Mouse (Mus musculus) forelimb bud, embryonic 11.5 days (tissue): Measurements from ENCODE around the gene Ckm.

Experiments used
- DNase-seq: peaks from one replicate; pipeline ENCODE4 v3.0.0-alpha.2; 2012; ENCODE audit warnings: low read depth, low spot score

Gene Ckm

DNA sequence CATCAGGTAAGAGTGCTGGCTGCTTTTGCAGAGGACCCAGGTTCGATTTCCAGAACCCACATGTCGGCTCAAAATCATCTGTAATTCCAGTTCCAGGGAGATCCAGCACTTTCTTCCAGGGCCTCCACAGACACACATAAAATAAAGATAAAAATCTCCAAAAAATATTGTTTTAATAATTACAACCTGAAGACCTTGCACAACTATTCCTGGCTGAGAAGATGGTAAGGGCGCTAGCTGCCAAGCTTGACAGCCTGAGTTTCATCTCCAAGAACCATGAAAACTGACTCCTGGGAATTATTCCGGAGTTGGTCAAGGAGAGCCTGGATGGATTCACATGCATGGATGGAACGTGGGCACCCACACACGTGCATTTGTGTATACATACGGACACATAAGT lies at the start of gene Ckm:
Gene Ckm, plus strand, starts transcription at position 301 of the 400 bp plus-strand sequence.
- no peak for DNase-seq

DNA sequence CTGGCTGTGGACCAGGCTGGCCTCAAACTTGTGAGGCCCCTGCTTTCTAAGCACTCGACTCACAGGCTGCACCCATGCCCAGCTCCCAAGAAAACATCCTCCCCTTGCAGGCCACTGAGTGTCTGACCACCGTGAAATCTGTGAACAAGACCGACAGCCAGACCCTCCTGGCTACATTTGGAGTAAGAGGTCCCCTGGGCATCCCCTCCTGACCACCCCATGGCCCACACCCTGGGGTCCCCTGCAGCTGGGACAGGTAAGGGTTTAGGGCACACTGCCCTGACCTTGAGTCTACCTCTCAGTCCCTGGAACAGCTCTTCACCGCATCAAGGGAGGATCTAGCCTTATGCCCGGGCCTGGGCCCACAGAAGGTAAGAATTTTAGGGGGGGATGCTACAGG lies 49.6 kb upstream of the Ckm start:
- DNase-seq, result no peak

DNA sequence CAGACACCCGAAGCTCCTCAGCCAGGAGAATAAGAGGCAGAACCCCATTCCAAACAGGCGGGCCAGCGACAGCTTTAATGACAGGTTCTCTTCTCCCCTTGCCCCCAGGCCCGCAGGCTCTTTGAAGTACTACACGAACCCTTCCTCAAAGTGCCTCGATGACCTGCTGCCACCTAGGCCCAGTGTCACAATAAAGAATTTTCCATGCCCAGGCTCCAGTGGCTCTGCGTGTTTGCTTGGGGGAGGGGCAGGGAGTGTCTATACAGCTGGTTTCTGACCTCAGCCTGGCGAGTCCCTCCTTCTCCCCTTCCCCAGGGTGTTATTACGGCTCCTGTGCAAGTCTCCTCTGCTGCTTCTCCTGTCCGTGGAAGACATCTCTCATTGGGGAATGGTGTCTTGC lies 48.3 kb upstream of the Ckm start:
- DNase-seq, result no peak

DNA sequence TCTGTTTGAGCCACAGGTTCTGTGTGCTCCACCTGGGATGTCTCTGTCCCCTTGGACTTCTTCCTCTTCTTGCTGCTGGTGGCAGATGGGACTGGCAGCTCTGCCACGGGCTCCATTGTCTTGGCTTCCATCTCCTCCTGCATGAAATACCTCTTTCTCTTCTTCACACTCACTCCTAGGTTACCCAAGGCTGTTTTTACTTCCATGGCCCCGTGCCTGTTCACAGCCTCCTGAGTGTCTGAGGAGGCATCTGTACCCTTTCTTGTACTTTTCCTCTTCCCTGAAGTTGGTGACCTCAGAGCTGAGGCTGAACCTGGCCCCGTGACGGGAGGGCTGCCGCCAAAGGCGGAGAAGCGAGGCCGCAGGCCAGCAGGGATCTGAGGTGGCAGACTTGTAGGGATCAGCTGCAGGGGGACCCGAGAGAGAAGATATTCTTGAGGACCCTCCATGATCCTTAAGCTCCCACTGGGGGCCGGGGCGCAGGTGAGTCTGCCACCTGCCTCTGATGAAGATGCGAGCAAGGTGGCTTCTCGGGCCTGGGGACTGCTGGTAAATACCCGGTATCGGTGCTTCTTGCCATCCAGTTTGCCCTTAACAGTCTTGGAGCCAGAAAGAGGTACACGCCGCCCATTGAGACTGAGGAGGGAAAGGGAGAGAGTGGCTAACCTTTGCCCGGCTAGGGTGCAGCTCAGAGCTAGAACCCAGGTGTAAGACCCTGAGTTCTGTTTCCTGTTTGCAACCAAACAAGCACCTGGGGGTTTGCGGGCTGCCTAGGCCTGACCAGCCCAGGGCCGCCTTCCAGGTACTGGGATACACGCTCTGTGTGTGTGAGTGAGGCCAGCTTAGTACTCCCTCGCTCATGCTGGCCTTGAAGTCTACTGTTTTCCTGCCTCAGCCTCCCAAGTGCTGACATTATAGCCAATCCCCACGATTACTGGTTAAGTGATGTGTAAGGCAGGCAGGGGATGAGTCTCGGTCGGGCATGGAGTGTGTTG lies 46.9 kb upstream of the Ckm start:
- no peak for DNase-seq

DNA sequence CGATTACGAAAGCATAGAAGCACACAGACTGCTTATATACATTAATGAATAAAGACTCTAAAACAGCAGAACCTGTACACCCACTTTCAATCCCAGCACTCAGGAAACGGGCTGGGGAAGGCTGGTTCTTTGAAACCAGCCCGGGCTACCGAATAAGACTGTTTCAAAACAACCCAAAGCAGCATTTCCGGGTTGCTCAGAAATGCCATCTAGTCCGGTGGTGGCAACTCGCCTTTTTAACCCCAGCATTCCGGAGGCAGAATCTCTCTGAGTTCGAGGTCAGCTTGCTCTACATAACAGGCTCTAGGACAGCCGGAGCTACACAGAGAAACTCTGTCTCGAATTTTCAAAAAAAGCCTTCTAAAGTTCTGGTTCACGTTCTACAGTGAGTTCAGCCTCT lies 45.9 kb upstream of the Ckm start:
- DNase-seq, result no peak

DNA sequence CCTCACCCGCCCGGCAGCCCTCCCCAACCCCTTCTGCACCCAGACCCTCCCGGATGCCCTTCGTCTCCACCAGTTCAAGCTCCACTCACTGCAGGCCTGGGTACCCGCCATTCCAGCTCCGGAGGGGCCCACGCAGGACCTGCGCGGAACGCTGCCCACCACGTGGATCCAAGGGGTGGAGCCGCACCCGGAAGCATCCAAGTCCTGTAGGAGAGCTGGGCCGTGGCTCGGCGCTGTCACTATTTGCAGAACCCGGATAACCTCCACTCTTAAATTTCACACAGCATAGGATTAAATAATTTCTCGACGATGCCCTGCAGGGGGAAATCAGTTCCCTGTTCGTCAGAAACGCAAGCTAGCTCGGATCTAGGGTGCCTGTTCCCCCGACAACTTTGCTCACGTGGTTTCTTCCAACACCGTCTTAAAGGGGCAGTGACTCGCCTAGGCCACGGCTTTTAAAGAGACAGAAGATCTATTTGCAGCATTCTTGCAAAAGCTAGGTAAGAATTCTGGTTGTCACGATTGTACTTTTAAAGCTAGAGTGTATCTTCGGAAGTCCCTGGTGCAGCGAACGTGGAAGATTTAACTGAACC lies 45.2 kb upstream of the Ckm start, which contains the start of the genes Cd3eap and Ppp1r13l:
Gene Cd3eap, minus strand, starts transcription at position 185 of the 593 bp plus-strand sequence.
Gene Ppp1r13l, plus strand, starts transcription at position 451 of the 593 bp plus-strand sequence.
- peak; percentile 86 for DNase-seq

DNA sequence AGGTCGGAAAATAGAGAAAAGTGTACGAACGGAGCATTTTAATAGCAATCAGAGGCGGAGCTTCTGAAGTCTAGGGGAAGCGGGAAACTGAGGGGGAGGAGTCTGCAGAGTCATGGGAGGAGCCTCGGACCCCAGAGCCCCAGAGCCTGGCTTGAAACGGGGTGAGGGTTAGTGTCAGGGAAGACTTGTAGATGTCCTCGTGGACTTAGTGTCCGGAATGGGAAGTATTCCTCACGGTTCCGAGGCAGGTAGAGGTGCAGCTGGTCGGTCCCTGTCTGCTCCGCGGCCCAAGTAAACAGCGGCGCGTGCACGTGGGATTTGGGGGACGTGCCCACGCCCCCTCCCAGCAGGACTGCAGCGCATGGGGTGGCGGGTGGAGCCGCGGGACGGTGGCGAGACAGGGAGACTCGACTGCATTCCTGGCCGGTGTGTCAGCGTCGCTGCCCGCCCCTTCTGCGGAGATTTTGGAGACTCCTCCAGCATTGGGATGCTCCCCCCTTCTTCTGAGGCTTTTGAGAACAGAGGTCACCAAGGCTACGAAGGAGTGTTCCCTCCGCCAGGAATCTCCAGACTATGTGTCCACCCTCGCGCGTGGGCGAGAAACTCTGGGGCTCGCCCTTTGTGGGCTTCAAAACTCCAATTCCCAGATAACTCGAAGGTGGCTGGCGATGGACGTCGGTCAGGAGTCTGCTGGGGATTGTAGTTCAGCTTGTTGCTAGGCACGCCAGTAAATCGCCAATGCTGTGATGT lies 44.5 kb upstream of the Ckm start:
- DNase-seq, result peak; percentile 79

DNA sequence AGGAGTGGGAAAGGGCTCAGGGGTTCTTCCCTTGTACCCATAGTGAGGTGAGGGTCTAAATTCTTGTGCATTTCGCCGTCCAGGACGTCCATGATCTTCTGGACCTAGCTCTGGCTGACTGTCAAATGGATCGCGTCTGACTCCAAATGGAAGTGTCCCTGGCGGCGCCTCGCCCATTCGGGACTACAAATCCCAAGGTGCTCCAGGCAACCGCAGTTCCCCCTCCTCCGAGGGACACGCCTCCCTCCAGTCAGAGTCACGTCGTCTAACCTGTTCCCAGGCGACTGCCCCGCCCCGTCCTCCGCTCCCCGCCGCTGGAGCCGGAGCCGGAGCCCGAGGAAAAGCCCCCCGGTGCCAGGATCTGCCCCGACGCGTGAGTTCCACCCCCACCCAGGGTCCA lies 43.6 kb upstream of the Ckm start:
- DNase-seq, result peak; percentile 88

DNA sequence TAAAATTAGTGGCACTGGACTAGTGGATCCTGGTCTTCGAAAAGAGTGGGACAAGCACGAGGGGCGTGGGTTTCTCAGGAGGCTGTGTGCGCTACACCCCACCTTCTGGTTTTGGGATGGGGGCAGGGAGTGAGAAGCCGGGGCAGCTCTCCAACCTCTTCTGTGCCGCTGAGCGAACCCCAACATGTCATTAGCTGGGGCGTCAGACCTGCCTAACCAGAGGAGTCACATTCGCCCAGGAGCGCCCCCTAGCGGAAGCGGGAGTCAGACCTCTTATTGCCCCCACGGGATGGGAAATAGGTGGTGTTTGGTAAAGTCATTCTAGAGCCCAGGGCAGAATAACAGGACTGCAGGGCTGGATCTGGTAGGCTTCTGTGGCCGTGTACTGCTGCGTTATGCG lies 42.9 kb upstream of the Ckm start:
- DNase-seq, result no peak

DNA sequence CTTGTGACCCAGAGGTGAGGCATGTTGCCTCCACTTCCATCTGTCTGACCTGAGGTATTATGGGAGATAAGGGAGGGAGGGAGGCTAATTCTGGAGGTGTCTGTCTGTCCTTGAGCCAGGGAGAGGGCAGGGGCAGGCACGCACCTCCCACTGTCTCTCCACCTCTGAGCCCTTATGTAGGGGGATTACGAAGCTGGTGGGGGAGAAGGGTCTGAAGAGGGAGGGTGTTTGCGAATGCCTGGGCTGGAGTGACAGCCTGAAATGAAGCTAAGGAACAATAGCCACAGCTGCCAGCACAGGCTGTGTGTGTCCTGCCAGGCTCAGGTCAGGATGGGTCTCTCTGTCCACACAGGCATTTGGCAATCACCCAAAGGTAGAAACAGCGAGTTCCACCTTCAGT lies 42.3 kb upstream of the Ckm start:
- no peak for DNase-seq

DNA sequence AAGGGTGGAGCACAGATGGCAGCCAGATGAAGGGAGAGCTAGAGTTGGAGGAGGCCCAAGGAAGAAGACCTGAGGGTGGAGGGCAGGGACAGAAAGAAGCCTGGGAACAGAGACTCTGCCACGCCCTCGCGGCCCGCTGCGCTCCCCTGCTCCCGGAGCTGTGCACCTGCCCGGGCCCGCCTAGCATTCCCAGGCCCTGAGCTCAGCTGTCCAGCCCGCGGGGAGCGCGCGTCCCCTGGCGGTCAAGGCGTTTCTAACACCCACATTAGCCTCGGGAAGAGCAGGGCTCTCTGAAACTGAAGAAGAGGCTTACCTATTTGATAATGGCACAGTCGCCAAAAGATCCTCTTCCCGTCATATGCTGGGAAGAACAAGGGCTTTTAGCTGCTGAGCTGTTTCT lies 40.7 kb upstream of the Ckm start:
- no peak for DNase-seq

DNA sequence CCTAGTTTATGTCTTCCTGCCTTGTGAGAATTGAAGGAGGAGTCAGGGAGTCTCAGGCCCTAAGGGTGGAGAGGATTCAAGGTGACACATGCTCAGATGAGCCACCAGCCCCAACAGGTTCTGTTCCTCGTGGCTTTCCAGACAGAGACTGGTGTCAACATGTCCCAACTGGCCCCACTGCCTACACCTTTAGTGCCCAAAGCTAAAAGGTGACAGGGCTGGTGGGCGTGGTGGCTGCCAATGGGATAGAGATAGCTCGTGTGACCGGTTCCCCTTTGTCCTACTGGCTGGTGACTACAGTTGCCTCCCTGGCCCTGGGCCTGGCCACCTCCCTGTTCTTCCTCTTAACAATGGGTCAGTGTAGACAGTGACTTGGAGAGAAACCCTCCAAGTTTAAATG lies 39.2 kb upstream of the Ckm start:
- no peak for DNase-seq

DNA sequence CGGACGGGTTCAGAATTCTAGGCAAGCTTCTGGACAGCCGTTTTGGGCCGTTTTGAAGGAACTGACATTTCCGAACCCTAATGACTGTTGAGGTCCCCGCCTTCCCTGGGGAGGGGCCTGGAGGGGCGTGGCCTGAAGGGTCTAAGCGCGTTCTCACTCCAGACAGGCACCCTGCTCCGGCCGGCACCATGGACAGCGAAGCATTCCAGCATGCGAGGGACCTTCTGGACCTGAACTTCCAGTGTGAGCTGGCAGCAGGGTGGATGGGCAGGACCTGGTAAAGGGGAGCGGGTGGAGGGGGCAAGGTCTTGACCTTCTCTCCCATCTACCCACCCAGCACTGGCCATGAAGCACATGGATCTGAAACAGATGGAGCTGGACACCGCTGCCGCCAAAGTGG lies 36.2 kb upstream of the Ckm start:
- DNase-seq, result no peak

DNA sequence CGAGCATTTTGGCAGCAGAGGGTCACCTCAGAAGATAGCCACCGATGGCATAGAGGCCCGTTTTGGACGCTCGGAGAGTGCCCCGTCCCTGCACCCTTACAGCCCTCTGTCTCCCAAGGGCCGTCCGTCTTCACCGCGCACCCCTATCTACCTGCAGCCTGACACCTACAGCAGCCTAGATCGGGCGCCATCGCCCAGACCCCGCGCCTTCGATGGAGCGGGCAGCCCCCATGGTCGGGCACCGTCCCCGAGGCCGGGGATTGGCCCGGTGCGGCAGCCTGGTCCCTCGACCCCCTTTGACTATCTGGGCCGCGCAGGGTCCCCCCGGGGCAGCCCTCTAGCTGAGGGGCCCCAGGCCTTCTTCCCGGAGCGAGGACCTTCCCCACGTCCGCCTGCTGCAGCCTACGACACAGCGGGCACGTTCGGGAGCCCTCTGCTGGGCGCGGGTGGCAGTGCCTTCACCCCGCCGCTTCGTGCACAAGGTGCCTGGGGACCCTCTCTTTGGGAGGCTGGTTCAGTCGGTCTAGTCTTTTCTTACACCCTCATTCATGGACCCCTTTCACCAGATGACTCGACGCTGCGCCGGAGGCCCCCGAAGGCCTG lies 34.7 kb upstream of the Ckm start:
- no peak for DNase-seq

DNA sequence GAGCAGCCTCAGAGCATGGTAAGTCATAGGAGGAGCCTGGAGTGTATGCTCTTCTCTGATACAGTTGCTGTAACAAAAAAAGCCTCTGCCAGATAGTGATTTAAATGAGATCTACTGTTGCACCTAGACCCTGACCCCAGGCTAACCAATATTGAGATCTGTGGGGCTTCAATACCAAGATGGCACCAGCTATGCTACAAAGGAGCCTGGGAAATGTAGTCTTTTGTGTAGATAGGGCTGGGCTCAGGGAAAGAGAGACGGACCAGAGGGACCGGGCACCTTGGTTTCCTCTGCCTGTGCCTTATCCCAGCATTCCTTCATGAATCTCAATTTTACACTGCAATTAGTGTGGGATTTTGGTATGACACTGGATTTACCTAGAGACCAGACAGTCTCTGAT lies 31.2 kb upstream of the Ckm start:
- DNase-seq, result no peak

DNA sequence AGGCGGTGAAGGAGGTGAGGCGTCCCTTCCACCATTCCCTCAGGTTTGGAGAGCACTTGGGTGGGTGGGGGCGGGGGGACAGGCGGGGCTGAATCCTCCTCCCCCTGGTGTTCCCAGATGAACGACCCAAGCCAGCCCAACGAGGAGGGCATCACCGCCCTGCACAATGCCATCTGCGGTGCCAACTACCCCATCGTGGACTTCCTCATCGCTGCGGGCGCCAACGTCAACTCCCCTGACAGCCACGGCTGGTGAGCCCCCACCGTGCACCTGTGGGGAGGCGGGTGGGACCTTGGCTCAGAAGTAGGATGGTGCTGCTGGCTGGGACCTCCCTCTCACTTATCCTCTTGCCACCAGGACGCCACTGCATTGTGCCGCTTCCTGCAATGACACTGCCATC lies 29.2 kb upstream of the Ckm start:
- DNase-seq, result no peak

DNA sequence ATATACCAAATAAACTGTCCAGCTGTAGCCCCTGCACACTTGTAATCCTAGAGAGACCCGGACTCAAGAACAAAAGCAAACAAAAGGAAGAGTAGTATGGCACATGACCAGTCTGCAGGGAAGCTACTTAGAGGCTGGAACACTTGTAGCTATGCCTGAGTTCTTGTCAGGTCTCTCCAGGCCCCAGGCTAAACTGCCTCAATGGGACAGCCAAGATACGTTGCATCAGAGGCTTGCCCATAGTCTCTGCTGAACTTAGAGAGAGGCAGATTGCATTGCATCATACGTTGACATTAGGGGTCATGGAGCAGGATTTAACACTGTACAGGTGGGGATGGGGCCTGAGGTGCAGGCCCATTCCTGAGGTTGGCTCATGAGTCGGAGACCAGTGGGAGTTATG lies 28.6 kb upstream of the Ckm start:
- DNase-seq, result no peak

DNA sequence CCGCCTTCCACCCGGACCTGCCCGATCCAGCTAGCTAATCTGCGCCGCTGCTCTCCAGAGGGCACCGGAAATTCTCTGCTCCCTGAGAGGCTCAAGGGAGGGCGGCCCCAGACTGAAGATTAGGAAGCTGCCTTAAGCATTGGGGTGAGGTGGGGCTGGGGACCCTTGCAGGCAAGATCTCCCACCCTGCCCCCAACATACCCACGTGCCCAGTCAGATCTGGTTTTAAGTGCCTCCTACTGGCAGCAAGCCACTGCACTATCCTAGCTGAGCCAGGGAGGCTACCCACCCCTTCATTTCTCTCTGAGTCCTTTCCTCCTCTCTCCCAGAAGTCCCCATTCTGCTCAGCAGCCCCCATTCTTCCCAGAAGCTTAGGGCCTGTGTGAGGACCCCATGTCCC lies 26.5 kb upstream of the Ckm start:
- DNase-seq, result no peak

DNA sequence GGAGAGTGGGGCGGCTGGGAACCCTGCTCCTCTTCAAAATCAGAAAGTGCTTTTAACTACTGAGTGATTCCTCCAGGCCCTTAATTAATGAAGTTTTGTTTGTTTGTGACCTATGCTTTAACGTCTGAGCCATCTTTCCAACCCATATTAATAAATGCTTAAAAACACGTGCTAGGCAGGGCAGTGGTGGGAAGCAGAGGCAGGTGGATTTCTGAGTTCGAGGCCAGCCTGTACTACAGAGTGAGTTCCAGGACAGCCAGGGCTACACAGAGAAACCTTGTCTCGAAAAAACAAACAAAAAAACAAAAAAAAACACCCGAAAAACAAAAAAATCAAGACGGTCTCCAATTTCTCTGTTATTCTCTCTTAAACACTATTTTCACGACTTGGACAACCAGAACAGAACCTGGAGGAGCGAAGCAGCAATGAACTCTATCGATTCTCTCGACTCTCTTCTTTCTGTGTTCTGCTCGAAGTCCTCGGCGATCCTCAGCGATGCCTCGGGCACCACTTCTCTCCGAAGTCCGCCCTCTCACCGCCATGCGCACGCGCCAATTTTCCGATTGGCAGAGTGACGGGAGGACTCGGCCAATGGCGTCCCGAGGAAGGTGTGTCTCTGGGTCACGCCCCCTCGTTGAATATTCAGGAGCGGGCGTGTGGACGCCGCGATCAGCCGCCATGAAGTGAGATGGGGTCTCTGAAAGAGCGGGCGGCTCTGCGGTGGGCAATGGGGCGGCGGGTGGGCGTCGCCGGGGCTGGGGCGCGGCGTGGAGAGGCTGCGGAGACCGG lies 23.0 kb upstream of the Ckm start, which contains the start of gene Ercc2:
Gene Ercc2, plus strand, starts transcription at position 634 of the 789 bp plus-strand sequence.
- DNase-seq, result peak; percentile 99

DNA sequence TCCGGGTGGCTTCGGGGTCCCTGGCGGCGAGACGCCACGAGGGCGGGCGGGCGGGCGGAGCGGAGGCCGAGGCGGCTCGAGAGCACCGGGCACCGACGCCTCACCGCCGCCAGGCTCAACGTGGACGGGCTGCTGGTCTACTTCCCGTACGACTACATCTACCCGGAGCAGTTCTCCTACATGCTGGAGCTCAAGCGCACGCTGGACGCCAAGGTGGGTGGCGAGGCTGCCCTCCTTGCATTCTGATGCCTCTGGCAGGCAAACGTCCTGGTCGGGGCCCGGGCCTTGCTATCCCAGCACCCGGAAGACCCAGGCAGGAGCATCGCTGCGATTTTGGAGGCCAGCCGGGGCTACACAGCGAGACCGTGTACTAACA lies 22.4 kb upstream of the Ckm start:
- no peak for DNase-seq

DNA sequence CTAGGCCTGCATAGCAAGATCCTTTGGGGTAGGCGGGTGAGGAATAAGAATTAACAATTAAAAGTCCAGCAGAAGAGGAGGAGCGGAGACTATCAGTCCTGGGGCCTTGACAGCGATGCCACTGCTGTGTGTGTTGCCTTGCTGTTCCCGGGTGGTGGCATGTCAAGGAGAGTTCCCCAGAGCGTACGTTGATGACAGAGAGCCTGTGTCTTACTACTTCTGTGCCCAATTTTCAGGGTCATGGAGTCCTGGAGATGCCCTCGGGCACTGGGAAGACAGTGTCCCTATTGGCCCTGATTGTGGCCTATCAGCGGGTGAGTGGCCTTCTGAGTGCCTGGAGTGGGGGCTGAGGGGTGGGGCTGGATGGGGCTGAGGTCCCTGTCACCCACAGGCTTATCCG lies 20.9 kb upstream of the Ckm start:
- DNase-seq, result no peak
